Mouse (Mus musculus) WW6 (cell line): ENCODE data around the gene Cideb.
A peak's percentile ranks its signal among the peaks of the same experiment; 100 is the strongest.

ENCODE experiments used
- DNase-seq: peaks from one replicate; pipeline ENCODE4 v3.0.0-alpha.2; 2013; ENCODE audit warnings: low read depth, low spot score

The Cideb gene

GRCm38 (mm10) chr14:55758363-55758784 is at the start of gene Cideb:
Cideb (minus strand) TSS chr14:55758458.
- DNase-seq: no peak

- no peak for DNase-seq
Observed at GRCm38 (mm10) chr14:55795380-55796163, 37.3 kb upstream of the Cideb start.

- no peak for DNase-seq
Observed at GRCm38 (mm10) chr14:55793946-55794345, 35.7 kb upstream of the Cideb start.

DNA sequence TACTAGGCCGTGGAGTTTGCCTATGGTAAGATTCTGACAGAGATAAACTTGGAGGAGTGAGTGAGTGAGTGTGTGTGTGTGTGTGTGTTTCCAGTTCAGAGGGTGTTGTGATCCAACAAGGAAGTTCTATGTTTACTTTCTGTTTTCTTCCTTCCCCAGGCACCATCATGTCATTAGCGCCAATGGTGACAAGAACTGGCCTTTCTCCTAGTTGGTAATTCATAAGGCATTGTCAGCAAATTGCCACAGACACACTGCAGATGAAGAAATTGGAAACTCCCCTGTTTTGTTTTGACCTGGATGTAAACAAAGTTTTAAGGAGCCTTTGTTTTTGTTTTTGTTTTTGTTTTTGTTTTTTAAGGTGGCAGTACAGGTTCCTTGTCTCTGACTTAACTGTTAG is 35.2 kb upstream of the Cideb start:
- DNase-seq: no peak

DNA sequence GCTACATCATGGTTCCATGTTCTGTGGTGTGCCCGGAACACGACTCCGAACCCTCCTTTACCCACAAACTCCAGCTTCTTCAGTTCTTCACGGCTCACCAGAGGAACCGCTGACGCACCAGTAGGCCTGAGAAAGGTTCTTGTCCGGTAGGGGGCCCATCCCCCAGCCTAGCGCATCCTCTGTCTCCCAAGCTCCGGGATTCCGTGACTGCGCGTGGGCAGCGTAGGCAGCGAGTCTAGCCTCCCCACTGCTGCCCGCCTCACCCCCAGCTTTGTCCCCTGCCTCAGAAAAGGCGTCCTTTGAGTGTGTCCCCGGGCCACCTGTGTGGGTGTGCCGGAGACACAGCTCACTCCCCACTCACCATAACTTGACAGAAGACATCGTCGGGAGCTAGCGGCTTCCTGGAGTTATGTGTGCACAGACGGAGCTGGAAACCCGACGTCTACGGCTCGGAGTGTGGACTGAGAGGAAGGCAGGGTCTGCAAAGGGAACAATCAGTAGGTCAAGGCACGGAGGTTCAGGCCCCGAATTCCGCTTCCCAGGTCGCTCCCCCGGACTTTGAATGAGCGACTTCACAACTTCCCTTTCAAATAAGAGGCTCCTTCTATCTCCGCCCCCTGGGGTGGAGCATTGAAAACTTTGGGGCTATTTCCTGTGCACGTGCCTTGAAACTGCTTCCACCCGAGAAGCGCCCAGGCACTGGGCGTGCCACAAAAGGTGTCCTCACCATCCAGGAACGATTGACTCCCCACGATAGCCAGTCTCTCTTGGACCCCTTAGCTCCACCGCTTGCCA is 30.2 kb upstream of the Cideb start, which contains the start of gene Ripk3:
TSS of gene Ripk3 (minus strand) at position 610 of the 795 bp plus-strand sequence.
- no peak for DNase-seq

- DNase-seq: no peak
Observed at GRCm38 (mm10) chr14:55787731-55788130, 29.5 kb upstream of the Cideb start.

- no peak for DNase-seq
Observed at GRCm38 (mm10) chr14:55785195-55785594, 26.9 kb upstream of the Cideb start.

DNA sequence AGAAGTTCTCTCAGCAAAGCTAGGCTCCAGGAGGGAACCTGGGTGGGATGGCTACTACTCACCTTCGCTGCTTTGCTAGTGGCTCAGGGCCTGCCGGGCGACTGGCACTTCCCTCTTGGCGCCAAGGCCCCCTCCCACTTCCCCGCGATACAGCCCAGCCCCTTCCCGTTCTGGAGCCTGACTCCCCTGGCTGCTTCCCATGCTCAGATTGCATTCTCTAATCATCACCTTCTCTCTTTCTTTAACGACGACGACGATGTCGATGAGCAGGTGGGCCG is 25.6 kb upstream of the Cideb start, which contains the start of gene Adcy4:
TSS of gene Adcy4 (minus strand) at position 138 of the 278 bp plus-strand sequence.
- no peak for DNase-seq

- no peak for DNase-seq
Observed at GRCm38 (mm10) chr14:55783171-55783957, 25.1 kb upstream of the Cideb start.

DNA sequence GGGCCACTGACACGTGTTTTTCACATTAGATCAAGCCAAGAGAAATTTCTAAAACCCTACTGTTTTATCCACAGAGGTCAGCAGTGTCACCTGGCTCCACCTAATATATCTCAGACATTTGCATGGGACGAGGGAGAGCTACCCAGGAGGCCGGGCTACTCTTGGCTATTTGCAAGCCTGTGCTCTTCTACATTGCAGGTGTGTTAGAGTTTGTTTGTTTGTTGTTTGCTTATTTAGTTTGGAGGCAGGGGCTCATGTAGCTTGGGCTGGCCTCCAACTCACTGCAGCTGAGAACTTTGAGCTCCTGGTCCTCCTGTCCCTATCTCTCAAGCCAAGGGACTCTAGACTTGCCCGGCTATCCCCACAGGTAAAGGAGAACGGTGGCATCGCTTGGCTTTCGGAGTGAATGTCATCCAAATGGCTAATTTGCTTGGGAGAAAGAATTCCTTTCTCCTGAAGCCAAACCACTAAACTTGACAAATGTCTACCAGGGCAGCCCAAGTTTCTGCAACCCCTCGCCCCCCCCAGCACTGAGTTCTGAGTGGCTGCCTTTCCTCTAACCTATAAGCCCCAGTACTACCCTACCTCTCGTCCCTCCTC is 24.2 kb upstream of the Cideb start:
- DNase-seq: no peak

DNA sequence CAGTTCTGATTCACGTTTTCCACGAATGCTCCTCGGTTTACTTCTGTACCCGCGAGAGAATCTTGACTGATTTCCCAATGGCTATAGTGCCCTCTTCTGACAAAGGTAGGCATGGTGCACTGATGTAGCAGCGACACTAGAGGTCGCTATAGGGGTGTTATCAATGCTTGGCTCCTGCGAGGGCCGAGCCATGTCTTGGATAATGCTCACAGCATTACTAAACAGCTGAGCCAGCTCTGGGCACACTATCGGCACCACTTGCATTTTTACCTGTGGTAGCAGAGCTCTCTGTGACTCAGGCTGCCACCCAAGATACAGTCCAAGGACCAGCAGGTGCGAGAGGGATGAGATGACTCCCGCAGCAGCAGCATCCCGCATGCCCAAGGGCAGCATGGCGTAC is 23.1 kb upstream of the Cideb start:
- DNase-seq: peak; percentile 61

DNA sequence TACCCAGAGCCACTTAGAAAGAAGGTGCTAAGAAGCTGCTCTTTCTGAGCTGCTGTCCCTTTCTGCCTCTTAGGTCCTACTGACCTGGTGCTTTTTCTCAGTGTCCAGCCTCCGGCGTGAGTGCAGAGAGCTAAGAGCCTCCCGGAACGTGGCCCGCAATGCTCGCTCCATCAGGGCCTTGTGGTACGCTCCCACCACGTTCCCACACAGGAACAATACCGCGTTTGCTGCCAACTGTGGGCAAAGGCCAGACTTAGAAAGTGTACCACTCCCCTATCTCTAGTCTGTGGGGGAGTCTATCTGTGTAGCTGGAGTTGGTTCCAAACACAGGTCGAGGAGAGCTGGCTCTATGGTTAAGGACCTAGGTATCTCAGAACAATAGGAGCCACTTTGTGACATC is 22.5 kb upstream of the Cideb start:
- DNase-seq: no peak

GRCm38 (mm10) chr14:55779656-55780055 is 21.4 kb upstream of the Cideb start:
- no peak for DNase-seq

DNA sequence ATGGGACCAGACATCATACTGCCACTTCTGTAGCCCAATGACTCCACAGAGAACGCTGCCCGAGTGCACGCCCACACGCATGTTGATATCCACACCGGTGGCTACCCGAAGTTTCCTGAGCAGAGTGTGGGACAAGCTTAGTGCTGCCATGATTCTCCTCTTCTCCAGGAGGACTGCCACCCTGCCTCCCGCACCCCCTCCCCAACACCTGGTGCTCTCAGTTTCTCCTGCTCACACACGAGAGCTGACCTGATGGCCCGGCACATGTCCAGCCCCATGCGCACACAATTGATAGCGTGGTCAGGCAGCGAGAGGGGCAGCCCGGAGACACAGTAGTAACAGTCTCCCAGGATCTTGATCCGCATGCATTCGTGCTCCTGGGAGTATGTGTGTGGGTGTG is 20.4 kb upstream of the Cideb start:
- DNase-seq: no peak

- no peak for DNase-seq
Observed at GRCm38 (mm10) chr14:55777806-55778205, 19.5 kb upstream of the Cideb start.

GRCm38 (mm10) chr14:55777176-55777575 is 18.9 kb upstream of the Cideb start:
- no peak for DNase-seq

GRCm38 (mm10) chr14:55776711-55777110 is 18.5 kb upstream of the Cideb start:
- DNase-seq: no peak

GRCm38 (mm10) chr14:55769087-55769703 is 10.9 kb upstream of the Cideb start:
- no peak for DNase-seq

DNA sequence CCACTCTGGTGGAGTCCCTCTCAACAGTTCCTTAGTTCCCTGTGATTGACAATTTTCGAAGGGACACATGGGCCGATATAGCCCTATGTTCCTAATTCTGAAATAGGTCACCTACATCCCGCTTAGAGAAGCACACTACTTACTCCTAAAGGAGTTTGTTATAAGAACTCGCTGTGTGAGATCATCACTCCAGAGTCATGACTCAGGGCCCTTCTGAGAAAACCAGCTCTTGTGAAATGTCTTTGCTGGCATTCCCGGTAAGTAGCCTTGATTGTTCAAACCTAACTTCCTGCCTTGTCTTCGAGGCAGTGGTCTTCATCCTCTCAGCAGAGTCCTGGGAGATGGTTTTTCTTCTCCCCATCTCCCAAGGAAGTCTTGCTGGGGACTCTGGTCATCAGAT is 10.3 kb upstream of the Cideb start:
- no peak for DNase-seq

DNA sequence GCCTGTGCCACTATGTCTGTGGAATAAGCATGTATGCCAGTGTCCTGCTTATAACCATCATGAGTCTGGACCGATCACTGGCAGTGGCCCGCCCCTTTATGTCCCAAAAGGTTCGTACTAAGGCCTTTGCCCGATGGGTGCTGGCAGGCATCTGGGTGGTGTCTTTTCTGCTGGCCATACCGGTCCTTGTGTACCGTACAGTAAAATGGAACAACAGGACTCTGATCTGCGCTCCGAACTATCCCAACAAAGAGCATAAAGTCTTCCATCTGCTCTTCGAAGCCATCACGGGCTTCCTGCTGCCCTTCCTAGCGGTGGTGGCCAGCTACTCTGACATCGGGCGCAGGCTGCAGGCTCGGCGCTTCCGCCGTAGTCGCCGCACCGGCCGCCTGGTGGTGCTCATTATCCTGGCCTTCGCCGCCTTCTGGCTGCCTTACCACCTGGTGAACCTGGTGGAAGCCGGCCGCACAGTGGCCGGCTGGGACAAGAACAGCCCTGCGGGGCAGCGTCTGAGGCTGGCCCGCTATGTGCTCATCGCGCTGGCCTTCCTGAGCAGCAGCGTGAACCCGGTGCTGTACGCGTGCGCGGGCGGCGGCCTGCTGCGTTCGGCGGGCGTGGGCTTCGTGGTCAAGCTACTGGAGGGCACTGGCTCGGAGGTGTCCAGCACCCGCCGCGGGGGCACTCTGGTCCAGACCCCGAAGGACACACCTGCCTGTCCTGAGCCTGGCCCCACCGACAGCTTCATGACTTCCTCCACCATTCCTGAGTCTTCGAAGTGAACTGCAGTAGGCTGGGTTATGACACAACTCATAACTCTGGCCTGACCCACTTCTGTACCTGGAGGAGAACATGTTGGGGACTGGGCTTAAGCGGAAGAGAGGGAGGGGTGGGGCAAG is 9.5 kb upstream of the Cideb start:
- no peak for DNase-seq
